Mouse (Mus musculus): ENCODE results near the gene Tigar. TPM values are rescaled to one million over a fixed set of nuclear protein-coding genes. Genes with fewer than 3 reads are reported as not detected.

Gene Tigar
- polyA plus RNA-seq, 1 experiment from 2014 or later, result 1.8 TPM

- no peak overlapping the region for H3K9ac ChIP-seq (ENCODE audit: low read depth, low read length)
- ATAC-seq (ENCODE audit: low read depth), result no peak
- H3K4me2 ChIP-seq (ENCODE audit: low read depth, low read length), result no peak overlapping the region
- no peak overlapping the region for H3K4me3 ChIP-seq (ENCODE audit: low read depth, low read length)
- no peak overlapping the region for H3K27ac ChIP-seq (replicated peaks; ENCODE audit: low read depth, low read length)
- H3K27me3 ChIP-seq (replicated peaks; ENCODE audit: control insufficient read depth, insufficient read depth, low read length), result no peaks in the 10 kb centered on the region
- H3K4me1 ChIP-seq (ENCODE audit: control insufficient read depth, insufficient read depth, low read length), result no peaks in the 10 kb centered on the region; the same call in 1 of the 2 replicates
- WGBS, result 90% methylated on average over 14 of the region's 14 CpGs
- DNase-seq (ENCODE audit: low spot score), result no peak
- no peaks in the 10 kb centered on the region for H3K9me3 ChIP-seq (ENCODE audit: control insufficient read depth, low read length)
- peaks cover 76% of the 10 kb centered on the region for H3K36me3 ChIP-seq (ENCODE audit: control insufficient read depth, insufficient read depth, low read length)
These were observed 20.3 kb upstream of the Tigar start for GRCm38 (mm10) chr6:127129659-127130058.

GRCm38 (mm10) chr6:127123506-127123905, 14.1 kb upstream of the Tigar start:
- H3K36me3 ChIP-seq (ENCODE audit: control insufficient read depth, insufficient read depth, low read length), result peaks cover 18% of the 10 kb centered on the region
- no peak for ATAC-seq (ENCODE audit: low read depth)
- WGBS, result 86% methylated on average over 7 of the region's 7 CpGs

GRCm38 (mm10) chr6:127122996-127123395, 13.6 kb upstream of the Tigar start:
- H3K4me1 ChIP-seq (ENCODE audit: control insufficient read depth, insufficient read depth, low read length), result no peaks in the 10 kb centered on the region
- no peak overlapping the region for H3K27ac ChIP-seq (replicated peaks; ENCODE audit: low read depth, low read length)
- no peaks in the 10 kb centered on the region for H3K27me3 ChIP-seq (replicated peaks; ENCODE audit: control insufficient read depth, insufficient read depth, low read length)
- H3K9ac ChIP-seq (ENCODE audit: low read depth, low read length), result no peak overlapping the region
- no peaks in the 10 kb centered on the region for H3K9me3 ChIP-seq (ENCODE audit: control insufficient read depth, low read length)
- peaks cover 15% of the 10 kb centered on the region for H3K36me3 ChIP-seq (ENCODE audit: control insufficient read depth, insufficient read depth, low read length)
- ATAC-seq (ENCODE audit: low read depth) (no peak), DNase-seq (ENCODE audit: low spot score) (no peak)
- 79% methylated on average over 5 of the region's 5 CpGs for WGBS
- H3K4me2 ChIP-seq (ENCODE audit: low read depth, low read length), result no peak overlapping the region
- H3K4me3 ChIP-seq (ENCODE audit: low read depth, low read length), result no peak overlapping the region

More at GRCm38 (mm10) chr6:127123506-127123905, 14.1 kb upstream of the Tigar start:
- H3K27ac ChIP-seq (replicated peaks; ENCODE audit: low read depth, low read length), result no peak overlapping the region
- H3K27me3 ChIP-seq (replicated peaks; ENCODE audit: control insufficient read depth, insufficient read depth, low read length), result no peaks in the 10 kb centered on the region
- no peak overlapping the region for H3K4me3 ChIP-seq (ENCODE audit: low read depth, low read length)
- no peaks in the 10 kb centered on the region for H3K9me3 ChIP-seq (ENCODE audit: control insufficient read depth, low read length)
- no peaks in the 10 kb centered on the region for H3K4me1 ChIP-seq (ENCODE audit: control insufficient read depth, insufficient read depth, low read length)
- H3K9ac ChIP-seq (ENCODE audit: low read depth, low read length), result no peak overlapping the region
- DNase-seq (ENCODE audit: low spot score), result no peak
- no peak overlapping the region for H3K4me2 ChIP-seq (ENCODE audit: low read depth, low read length)

GRCm38 (mm10) chr6:127122221-127122806, 13.0 kb upstream of the Tigar start:
- ATAC-seq (ENCODE audit: low read depth) (0 out of 2 replicates have a peak, but pooled peaks have one; percentile 37), DNase-seq (ENCODE audit: low spot score) (no peak)
- no peaks in the 10 kb centered on the region for H3K27me3 ChIP-seq (replicated peaks; ENCODE audit: control insufficient read depth, insufficient read depth, low read length)
- H3K4me3 ChIP-seq (ENCODE audit: low read depth, low read length), result no peak overlapping the region
- H3K36me3 ChIP-seq (ENCODE audit: control insufficient read depth, insufficient read depth, low read length), result peaks cover 8% of the 10 kb centered on the region
- H3K27ac ChIP-seq (replicated peaks; ENCODE audit: low read depth, low read length), result no peak overlapping the region
- no peak overlapping the region for H3K9ac ChIP-seq (ENCODE audit: low read depth, low read length)
- no peaks in the 10 kb centered on the region for H3K9me3 ChIP-seq (ENCODE audit: control insufficient read depth, low read length)
- no peaks in the 10 kb centered on the region for H3K4me1 ChIP-seq (ENCODE audit: control insufficient read depth, insufficient read depth, low read length)
- no peak overlapping the region for H3K4me2 ChIP-seq (ENCODE audit: low read depth, low read length)
- 78% methylated on average over 4 of the region's 4 CpGs for WGBS

GRCm38 (mm10) chr6:127114753-127115456, 5.5 kb upstream of the Tigar start:
- 0 out of 2 replicates have a peak, but pooled peaks cover under 1% of the 10 kb centered on the region for H3K4me1 ChIP-seq (ENCODE audit: control insufficient read depth, insufficient read depth, low read length)
- no peaks in the 10 kb centered on the region for H3K36me3 ChIP-seq (ENCODE audit: control insufficient read depth, insufficient read depth, low read length)
- no peak for ATAC-seq (ENCODE audit: low read depth)
- H3K4me2 ChIP-seq (ENCODE audit: low read depth, low read length), result no peak overlapping the region
- H3K9ac ChIP-seq (ENCODE audit: low read depth, low read length), result no peak overlapping the region
- no peak for DNase-seq (ENCODE audit: low spot score)
- H3K9me3 ChIP-seq (ENCODE audit: control insufficient read depth, low read length), result no peaks in the 10 kb centered on the region
- WGBS, result 57% methylated on average over 23 of the region's 23 CpGs
- H3K27me3 ChIP-seq (replicated peaks; ENCODE audit: control insufficient read depth, insufficient read depth, low read length), result no peaks in the 10 kb centered on the region
- no peak overlapping the region for H3K27ac ChIP-seq (replicated peaks; ENCODE audit: low read depth, low read length)
- no peak overlapping the region for H3K4me3 ChIP-seq (ENCODE audit: low read depth, low read length)

- no peak for ATAC-seq (ENCODE audit: low read depth)
- no peak overlapping the region for H3K27ac ChIP-seq (replicated peaks; ENCODE audit: low read depth, low read length)
- no peaks in the 10 kb centered on the region for H3K27me3 ChIP-seq (replicated peaks; ENCODE audit: control insufficient read depth, insufficient read depth, low read length)
- no peak for DNase-seq (ENCODE audit: low spot score)
- H3K9me3 ChIP-seq (ENCODE audit: control insufficient read depth, low read length), result no peaks in the 10 kb centered on the region
- 41% methylated on average over 20 of the region's 20 CpGs for WGBS
- peak overlapping the region; percentile 59 for H3K4me3 ChIP-seq (ENCODE audit: low read depth, low read length)
- H3K9ac ChIP-seq (ENCODE audit: low read depth, low read length), result peak overlapping the region; percentile 61
- H3K36me3 ChIP-seq (ENCODE audit: control insufficient read depth, insufficient read depth, low read length), result no peaks in the 10 kb centered on the region
- peak overlapping the region; percentile 83 for H3K4me2 ChIP-seq (ENCODE audit: low read depth, low read length)
- H3K4me1 ChIP-seq (ENCODE audit: control insufficient read depth, insufficient read depth, low read length), result peaks cover 7% of the 10 kb centered on the region; the same call in 1 of the 2 replicates
These were observed 843 bp downstream of the Tigar start for GRCm38 (mm10) chr6:127108368-127109060.

GRCm38 (mm10) chr6:127107413-127107812, 1.9 kb downstream of the Tigar start:
- Histone ChIP-seq H3K9me3 (ENCODE audit: control insufficient read depth, low read length) (peaks cover 6% of the 10 kb centered on the region; the same call in 1 of the 2 replicates), H3K36me3 (ENCODE audit: control insufficient read depth, insufficient read depth, low read length) (no peaks in the 10 kb centered on the region), H3K27me3 (replicated peaks; ENCODE audit: control insufficient read depth, insufficient read depth, low read length) (no peaks in the 10 kb centered on the region), H3K4me1 (ENCODE audit: control insufficient read depth, insufficient read depth, low read length) (peaks cover 7% of the 10 kb centered on the region; the same call in 1 of the 2 replicates), H3K27ac (replicated peaks; ENCODE audit: low read depth, low read length) (no peak overlapping the region), H3K9ac (ENCODE audit: low read depth, low read length) (no peak overlapping the region), H3K4me3 (ENCODE audit: low read depth, low read length) (no peak overlapping the region), H3K4me2 (ENCODE audit: low read depth, low read length) (no peak overlapping the region)
- no peak for DNase-seq (ENCODE audit: low spot score)
- no peak for ATAC-seq (ENCODE audit: low read depth)

GRCm38 (mm10) chr6:127106726-127107125, 2.6 kb downstream of the Tigar start:
- Histone ChIP-seq H3K9ac (ENCODE audit: low read depth, low read length) (no peak overlapping the region), H3K4me3 (ENCODE audit: low read depth, low read length) (no peak overlapping the region), H3K4me1 (ENCODE audit: control insufficient read depth, insufficient read depth, low read length) (peaks cover 7% of the 10 kb centered on the region; the same call in 1 of the 2 replicates), H3K27ac (replicated peaks; ENCODE audit: low read depth, low read length) (no peak overlapping the region), H3K9me3 (ENCODE audit: control insufficient read depth, low read length) (peaks cover 6% of the 10 kb centered on the region; the same call in 1 of the 2 replicates), H3K4me2 (ENCODE audit: low read depth, low read length) (no peak overlapping the region), H3K36me3 (ENCODE audit: control insufficient read depth, insufficient read depth, low read length) (no peaks in the 10 kb centered on the region), H3K27me3 (replicated peaks; ENCODE audit: control insufficient read depth, insufficient read depth, low read length) (no peaks in the 10 kb centered on the region)
- DNase-seq (ENCODE audit: low spot score) (no peak), ATAC-seq (ENCODE audit: low read depth) (no peak)
- 54% methylated on average over 5 of the region's 5 CpGs for whole genome bisulfite sequencing
